Comparison of ENCODE assay signal across 22 mouse cellular contexts in genomic region chr4:67447835-67448234, GRCm38 (mm10).
DNase-seq lines count a peak whose midpoint lies in the region; ATAC-seq and TF ChIP-seq lines count a peak whose summit lies in the region.
"Had no signal": no experiment of that assay in that cellular context is flagged by ENCODE, and none has a peak within 500 bp of the region (broad histone marks: within the 10 kb centered on the region; RNA-seq: fewer than 3 reads in every experiment).

No protein-coding gene starts in this region.

- no peak for DNase-seq in left cerebral cortex, adult 2 months (ENCODE audit: extremely low spot score in 1 of 2, low spot score in 2 of 2)
- no peak for DNase-seq in layer of hippocampus, adult 11-12 months (ENCODE audit: low spot score)
- no peak for DNase-seq in gastrocnemius, postnatal 14 days
- DNase-seq: adrenal gland, adult 2 months; adrenal gland, postnatal 14 days; B cell, adult 2 months; cerebellum, adult 11-12 months; cerebellum, adult 8-10 months; cerebellum, postnatal 10 days; cerebellum, postnatal 36 days; forebrain, postnatal 0 days; gastrocnemius, postnatal 36 days; heart, adult 11 months had no signal

- no peaks in the 10 kb centered on the region for H3K36me3 ChIP-seq in C2C12 (ENCODE audit: control insufficient read depth, insufficient read depth)
- H3K36me3 ChIP-seq: hindbrain, embryonic 10.5 days; hindbrain, embryonic 13.5 days; intestine, embryonic 15.5 days had no signal

- no peak overlapping the region for H3K4me3 ChIP-seq in C2C12 (ENCODE audit: insufficient read depth, poor library complexity, severe bottlenecking)
- no peak overlapping the region for H3K4me3 ChIP-seq in embryonic fibroblast, embryonic 13.5 days (ENCODE audit: insufficient read depth, low read length)
- H3K4me3 ChIP-seq in left cerebral cortex, adult 2 months, result no peak overlapping the region
- H3K4me3 ChIP-seq: hindbrain, embryonic 10.5 days; hindbrain, embryonic 13.5 days; intestine, embryonic 15.5 days had no signal

- no peaks in the 10 kb centered on the region for H3K4me1 ChIP-seq in embryonic fibroblast, embryonic 13.5 days (ENCODE audit: control insufficient read depth, insufficient read depth, low read length)
- H3K4me1 ChIP-seq: hindbrain, embryonic 10.5 days; hindbrain, embryonic 13.5 days; intestine, embryonic 15.5 days had no signal

- H3K79me2 ChIP-seq in C2C12 (ENCODE audit: control insufficient read depth, insufficient read depth), result no peaks in the 10 kb centered on the region

- TF ChIP-seq CTCF in C2C12 (IDR thresholded peaks at IDR 0.05; ENCODE audit: control insufficient read depth, insufficient read depth, insufficient read length), result no peak
- TF ChIP-seq CTCF in embryonic fibroblast, embryonic 13.5 days (IDR thresholded peaks at IDR 0.05; ENCODE audit: borderline replicate concordance, insufficient read depth, low read length), result no peak
- TF ChIP-seq CTCF in left cerebral cortex, adult 2 months (IDR thresholded peaks at IDR 0.05), result no peak

- H3K27me3 ChIP-seq in C2C12 (ENCODE audit: control insufficient read depth, insufficient read depth, insufficient read length), result no peaks in the 10 kb centered on the region
- H3K27me3 ChIP-seq: hindbrain, embryonic 13.5 days; intestine, embryonic 15.5 days had no signal

- ATAC-seq in megakaryocyte progenitor cell, adult 5-6 weeks (replicated peaks; ENCODE audit: poor library complexity), result peak; percentile 60
- ATAC-seq: CD4-positive, CD25-positive, alpha-beta regulatory T cell, adult 4 months; forebrain, embryonic 14.5 days; forebrain, postnatal 0 days; hindbrain, embryonic 16.5 days; intestine, embryonic 15.5 days had no signal

- no peak for TF ChIP-seq POLR2A in embryonic fibroblast, embryonic 13.5 days (IDR thresholded peaks at IDR 0.05; ENCODE audit: low read depth, low read length)

- intact Hi-C loops in left cerebral cortex, adult 2 months (cut with DNase I), result no loop called here
- intact Hi-C loops in gastrocnemius, postnatal 14 days (cut with DNase I; ENCODE audit: low total_unique reads), result no loop called here

- no peak overlapping the region for H3ac ChIP-seq in C2C12 (ENCODE audit: control insufficient read depth, insufficient read length, low read depth)

- H3K79me3 ChIP-seq in C2C12 (ENCODE audit: low read depth), result no peaks in the 10 kb centered on the region

- peak overlapping the region; percentile 81 for H3K27ac ChIP-seq in embryonic fibroblast, embryonic 13.5 days (ENCODE audit: insufficient read depth, low read length)
- H3K27ac ChIP-seq in left cerebral cortex, adult 2 months, result no peak overlapping the region
- H3K27ac ChIP-seq: hindbrain, embryonic 10.5 days; hindbrain, embryonic 13.5 days; intestine, embryonic 15.5 days had no signal

TF ChIP-seq in C2C12, 6 proteins besides CTCF, POLR2A, EP300 and RAD21:
- TF ChIP-seq MYOD1 (IDR thresholded peaks at IDR 0.05; ENCODE audit: control insufficient read depth, insufficient read length, low read depth), result no peak
- TF ChIP-seq CEBPB (IDR thresholded peaks at IDR 0.05; ENCODE audit: low read depth), result no peak
- no peak for TF ChIP-seq MYOG (IDR thresholded peaks at IDR 0.05; ENCODE audit: control insufficient read depth, extremely low read depth, insufficient read length)
- peak; percentile 54 for TF ChIP-seq FOSL1 (IDR thresholded peaks at IDR 0.05; ENCODE audit: insufficient read depth, low read length, poor library complexity, severe bottlenecking)
- TF ChIP-seq USF1 (IDR thresholded peaks at IDR 0.05; ENCODE audit: low read depth), result no peak
TF ChIP-seq in C2C12: peak in this region for 1.
